Mouse (Mus musculus) thymus, adult 2 months (tissue): ENCODE measurements around the gene Gm36176. TPM values are rescaled to one million over a fixed set of nuclear protein-coding genes. Genes with fewer than 3 reads are reported as not detected.
A peak's percentile ranks its signal among the peaks of the same experiment; 100 is the strongest.

Experiments
- DNase-seq: peaks from one replicate; pipeline ENCODE4 v3.0.0; 2021
- H3K27ac ChIP-seq: fragments of 200-500 bp; 2 replicates; pipeline ENCODE4 v1.5.1; 2012; ENCODE audit warnings: low read length, control low read depth; ENCODE audit not compliant: control insufficient read depth, insufficient read depth
- H3K27me3 ChIP-seq: fragments of 200-500 bp; 2 replicates; pipeline ENCODE4 v1.6.1; 2012; ENCODE audit warnings: mild to moderate bottlenecking, low read length, moderate library complexity, mixed read lengths; ENCODE audit not compliant: control insufficient read depth, insufficient read depth
- H3K36me3 ChIP-seq: fragments of 200-500 bp; 2 replicates; pipeline ENCODE4 v1.6.1; 2012; ENCODE audit warnings: mild to moderate bottlenecking, low read length, moderate library complexity; ENCODE audit not compliant: control insufficient read depth, insufficient read depth
- H3K4me1 ChIP-seq: fragments of 200-500 bp; replicated peaks from 2 replicates; pipeline ENCODE4 v1.6.1; 2012; ENCODE audit warnings: low read length; ENCODE audit not compliant: control insufficient read depth, insufficient read depth
- H3K4me3 ChIP-seq: fragments of 200-500 bp; 2 replicates; pipeline ENCODE4 v1.5.1; 2012; ENCODE audit warnings: mild to moderate bottlenecking, low read length, control low read depth, moderate library complexity; ENCODE audit not compliant: control insufficient read depth, insufficient read depth
- CTCF ChIP-seq: fragments of 200-500 bp; IDR thresholded peaks from 2 replicates; pipeline ENCODE4 v1.5.1; 2012; ENCODE audit warnings: mild to moderate bottlenecking, control low read depth, low read length, moderate library complexity, borderline replicate concordance; ENCODE audit not compliant: control insufficient read depth, poor library complexity, insufficient read depth; ENCODE audit errors: extremely low read depth
- POLR2A ChIP-seq: fragments of 200-500 bp; IDR thresholded peaks from 2 replicates; pipeline ENCODE4 v1.6.1; 2012; ENCODE audit warnings: mild to moderate bottlenecking, low read length, control low read depth, moderate library complexity; ENCODE audit not compliant: control insufficient read depth, poor library complexity, insufficient read depth; ENCODE audit errors: extremely low read depth
- WGBS: fragments of 180-500 bp; shearing (Covaris S2); methylation state at CpG from one replicate; pipeline ENCODE4 v1.1.7; 2018; 5-methylcytosine and 5-hydroxymethylcytosine counted together
- polyA plus RNA-seq: library from polyadenylated mRNA; depleted of rRNA; stranded (reverse); fragments of >200 nt; gene quantifications from 2 replicates; pipeline ENCODE4 v1.2.3, GENCODE M21; 2012

Gene Gm36176
- polyA plus RNA-seq, 1 experiment = 0.36 TPM

GRCm38 (mm10) chr10:77867546-77867945 is 20.9 kb downstream of the Gm36176 start:
- no peak for DNase-seq

GRCm38 (mm10) chr10:77869651-77870050 is 23.0 kb downstream of the Gm36176 start:
- TF ChIP-seq POLR2A = no peak
- TF ChIP-seq CTCF = no peak
- Histone ChIP-seq H3K27ac (no peak overlapping the region), H3K4me1 (peaks cover 4% of the 10 kb centered on the region; the same call in 1 of the 2 replicates), H3K4me3 (no peak overlapping the region), H3K27me3 (no peaks in the 10 kb centered on the region), H3K36me3 (no peaks in the 10 kb centered on the region)
- DNase-seq = no peak
- WGBS = 94% methylated on average over 7 of the region's 7 CpGs

More at GRCm38 (mm10) chr10:77867546-77867945, 20.9 kb downstream of the Gm36176 start:
- Histone ChIP-seq H3K27ac (no peak overlapping the region), H3K4me3 (no peak overlapping the region), H3K4me1 (peaks cover 8% of the 10 kb centered on the region; the same call in 1 of the 2 replicates), H3K36me3 (no peaks in the 10 kb centered on the region), H3K27me3 (no peaks in the 10 kb centered on the region)
- 79% methylated on average over 1 of the region's 1 CpGs for WGBS
- TF ChIP-seq CTCF = no peak
- no peak for TF ChIP-seq POLR2A

GRCm38 (mm10) chr10:77878985-77879384 is 32.4 kb downstream of the Gm36176 start:
- no peak for TF ChIP-seq POLR2A
- no peak for TF ChIP-seq CTCF
- Histone ChIP-seq H3K27ac (no peak overlapping the region), H3K27me3 (no peaks in the 10 kb centered on the region), H3K36me3 (no peaks in the 10 kb centered on the region), H3K4me3 (no peak overlapping the region), H3K4me1 (peaks cover 5% of the 10 kb centered on the region)
- WGBS = 78% methylated on average over 6 of the region's 6 CpGs
- DNase-seq = peak; percentile 44

DNA sequence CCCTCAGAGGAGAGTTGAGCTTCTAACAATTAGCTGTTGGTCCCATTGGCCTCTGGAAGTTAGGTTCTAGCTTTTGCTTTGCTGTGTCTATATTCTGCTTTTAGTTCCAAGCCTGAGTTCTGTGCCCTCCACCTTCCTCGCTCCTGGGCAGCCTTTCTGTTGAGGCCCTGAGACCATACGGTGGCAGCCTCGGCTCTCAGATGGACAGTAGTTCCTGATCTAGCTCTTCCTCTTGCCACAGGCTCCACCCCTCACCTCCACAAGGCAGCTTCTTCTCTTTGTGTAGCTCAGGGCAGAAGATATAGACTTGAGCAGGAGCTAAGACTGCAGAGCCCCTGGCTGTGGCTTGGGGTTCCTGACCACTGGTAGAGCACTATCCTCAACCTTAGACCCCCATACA is 33.7 kb downstream of the Gm36176 start:
- Histone ChIP-seq H3K4me3 (no peak overlapping the region), H3K4me1 (peaks cover 5% of the 10 kb centered on the region), H3K36me3 (no peaks in the 10 kb centered on the region), H3K27me3 (no peaks in the 10 kb centered on the region), H3K27ac (no peak overlapping the region)
- TF ChIP-seq CTCF = no peak
- TF ChIP-seq POLR2A = no peak
- WGBS = 19% methylated on average over 3 of the region's 3 CpGs
- DNase-seq = no peak

DNA sequence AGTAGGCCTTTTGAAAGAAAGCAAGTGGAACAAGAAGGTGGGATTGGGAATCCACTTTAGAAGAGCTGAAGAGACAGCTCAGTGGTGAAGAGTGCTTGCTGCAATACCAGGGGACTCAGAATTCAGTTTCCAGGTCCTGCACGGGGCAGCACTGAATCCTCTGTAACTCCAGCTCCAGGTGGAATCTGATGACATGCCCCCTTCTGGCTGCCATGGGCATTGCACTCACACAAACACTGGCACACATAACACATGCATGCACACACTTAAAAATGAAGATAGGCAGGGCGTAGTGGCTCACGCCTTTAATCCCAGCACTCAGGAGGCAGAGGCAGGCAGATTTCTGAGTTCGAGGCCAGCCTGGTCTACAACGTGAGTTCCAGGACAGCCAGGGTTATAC is 36.0 kb downstream of the Gm36176 start:
- WGBS = 89% methylated on average over 5 of the region's 5 CpGs
- Histone ChIP-seq H3K27ac (no peak overlapping the region), H3K4me1 (no peaks in the 10 kb centered on the region), H3K27me3 (no peaks in the 10 kb centered on the region), H3K36me3 (no peaks in the 10 kb centered on the region), H3K4me3 (no peak overlapping the region)
- peak; percentile 7 for DNase-seq
- TF ChIP-seq CTCF = no peak
- no peak for TF ChIP-seq POLR2A

GRCm38 (mm10) chr10:77886007-77886747 is 39.6 kb downstream of the Gm36176 start:
- 72% methylated on average over 12 of the region's 12 CpGs for WGBS
- Histone ChIP-seq H3K27ac (no peak overlapping the region), H3K4me3 (no peak overlapping the region), H3K4me1 (no peaks in the 10 kb centered on the region), H3K27me3 (no peaks in the 10 kb centered on the region), H3K36me3 (no peaks in the 10 kb centered on the region)
- DNase-seq = no peak
- TF ChIP-seq POLR2A (no peak), CTCF (no peak)
